Mouse (Mus musculus) gastrocnemius, adult 18-20 months (tissue): ENCODE results near the gene Fchsd2. TPM values are rescaled to one million over a fixed set of nuclear protein-coding genes. Genes with fewer than 3 reads are reported as not detected.
A peak's percentile ranks its signal among the peaks of the same experiment; 100 is the strongest.

ENCODE experiments used
- DNase-seq: peaks from one replicate; pipeline ENCODE4 v3.0.0; 2021; ENCODE audit warnings: low spot score
- total RNA-seq, 2 experiments: library from RNA; stranded (reverse); gene quantifications; 2 replicates each; pipeline ENCODE4 v1.2.3; 2021

The Fchsd2 gene
- total RNA-seq, 2 experiments from 2014 or later = 5.2 to 6.3 TPM

GRCm38 (mm10) chr7:101173331-101173730 is 80.7 kb downstream of the Fchsd2 start:
- DNase-seq = no peak

GRCm38 (mm10) chr7:101178751-101179150 is 86.1 kb downstream of the Fchsd2 start:
- no peak for DNase-seq

GRCm38 (mm10) chr7:101191326-101191969 is 98.8 kb downstream of the Fchsd2 start:
- DNase-seq = no peak

GRCm38 (mm10) chr7:101210826-101211225 is 118.2 kb downstream of the Fchsd2 start:
- no peak for DNase-seq

GRCm38 (mm10) chr7:101213515-101214263 is 121.0 kb downstream of the Fchsd2 start:
- no peak for DNase-seq

GRCm38 (mm10) chr7:101216724-101217123 is 124.1 kb downstream of the Fchsd2 start:
- DNase-seq = no peak

GRCm38 (mm10) chr7:101223501-101223900 is 130.8 kb downstream of the Fchsd2 start:
- DNase-seq = no peak

GRCm38 (mm10) chr7:101229336-101229735 is 136.7 kb downstream of the Fchsd2 start:
- no peak for DNase-seq

- peak; percentile 27 for DNase-seq
Measured at GRCm38 (mm10) chr7:101231458-101231857, 138.8 kb downstream of the Fchsd2 start.

- DNase-seq = no peak
Measured at GRCm38 (mm10) chr7:101232716-101233115, 140.1 kb downstream of the Fchsd2 start.

- no peak for DNase-seq
Measured at GRCm38 (mm10) chr7:101236712-101237473, 144.2 kb downstream of the Fchsd2 start.

- DNase-seq = no peak
Measured at GRCm38 (mm10) chr7:101248760-101249159, 156.1 kb downstream of the Fchsd2 start.

GRCm38 (mm10) chr7:101249173-101249572 is 156.5 kb downstream of the Fchsd2 start:
- no peak for DNase-seq

GRCm38 (mm10) chr7:101253071-101253470 is 160.4 kb downstream of the Fchsd2 start:
- DNase-seq = no peak

GRCm38 (mm10) chr7:101258482-101258881 is 165.8 kb downstream of the Fchsd2 start:
- DNase-seq = no peak

GRCm38 (mm10) chr7:101261941-101262546 is 169.4 kb downstream of the Fchsd2 start:
- DNase-seq = no peak

GRCm38 (mm10) chr7:101263511-101263910 is 170.8 kb downstream of the Fchsd2 start:
- no peak for DNase-seq

GRCm38 (mm10) chr7:101267457-101268259 is 175.0 kb downstream of the Fchsd2 start:
- DNase-seq = no peak

GRCm38 (mm10) chr7:101271602-101272001 is 178.9 kb downstream of the Fchsd2 start:
- DNase-seq = no peak

GRCm38 (mm10) chr7:101272466-101273160 is 179.9 kb downstream of the Fchsd2 start:
- no peak for DNase-seq
